Mouse (Mus musculus) mesoderm, embryonic 11.5 days (tissue): ENCODE measurements around the gene Ncoa7.

Experiments used
- DNase-seq: peaks from one replicate; pipeline ENCODE4 v3.0.0-alpha.2; 2012; ENCODE audit warnings: low read depth, low spot score

The Ncoa7 gene

GRCm38 (mm10) chr10:30587037-30587436 lies 216.1 kb downstream of the Ncoa7 start:
- no peak for DNase-seq

DNA sequence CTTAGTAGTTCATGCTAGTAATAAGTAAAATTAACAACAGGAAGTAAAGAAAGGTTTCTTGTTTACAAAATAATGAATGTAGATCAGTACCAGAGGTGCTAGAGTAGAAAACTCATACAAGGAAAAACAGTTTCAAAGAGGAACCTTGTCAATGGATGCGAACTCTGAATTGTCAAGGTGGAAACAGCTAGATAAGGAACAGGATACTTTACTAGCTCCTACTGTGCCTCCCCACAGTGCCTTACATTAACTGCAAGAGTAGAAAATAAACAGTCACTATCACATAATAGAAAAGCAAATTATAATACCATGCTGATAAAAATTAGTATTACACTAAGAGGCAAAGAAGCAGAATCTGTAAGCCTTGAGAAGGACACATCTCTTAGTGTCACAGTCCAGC lies 217.4 kb downstream of the Ncoa7 start:
- no peak for DNase-seq
